Mouse (Mus musculus): ENCODE measurements around the gene Pdzd9.

GRCm38 (mm10) chr7:120643217-120643616, 26.9 kb downstream of the Pdzd9 start:
- TF ChIP-seq CTCF (IDR thresholded peaks at IDR 0.05; ENCODE audit: extremely low read depth, insufficient read depth, low read length) (no peak), POLR2A (IDR thresholded peaks at IDR 0.05; ENCODE audit: extremely low read depth, insufficient read depth, low read length) (no peak)

Data from cortical plate, adult 2 months (tissue).